Mouse (Mus musculus): ENCODE measurements around the gene Prpf40b. TPM values are rescaled to one million over a fixed set of nuclear protein-coding genes. Genes with fewer than 3 reads are reported as not detected.

Prpf40b gene
- total and polyA plus RNA-seq, 2 experiments, result 7.9 to 27.9 TPM

- Histone ChIP-seq H3K79me2 (ENCODE audit: control insufficient read depth, insufficient read depth, low read length) (no peaks in the 10 kb centered on the region), H3K9ac (ENCODE audit: low read depth, low read length) (no peak overlapping the region), H3K36me3 (ENCODE audit: control insufficient read depth, insufficient read depth, low read length) (peaks cover 4% of the 10 kb centered on the region; the same call in 1 of the 2 replicates), H3K4me1 (ENCODE audit: control insufficient read depth, insufficient read depth, low read length) (peaks cover 2% of the 10 kb centered on the region; the same call in 1 of the 2 replicates), H3K4me3 (ENCODE audit: insufficient read depth, low read depth, low read length) (no peak overlapping the region), H3K27me3 (ENCODE audit: control insufficient read depth, insufficient read depth, low read length) (no peaks in the 10 kb centered on the region), H3K27ac (replicated peaks; ENCODE audit: insufficient read depth, low read depth, low read length) (peak overlapping the region; percentile 11; the same call in 1 of the 2 replicates)
- 82% methylated on average over 16 of the region's 16 CpGs for WGBS
- peak; percentile 37 for DNase-seq (ENCODE audit: extremely low read depth, low read depth, low spot score)
- TF ChIP-seq POLR2A (IDR thresholded peaks at IDR 0.05; ENCODE audit: extremely low read depth, insufficient read depth, low read length) (no peak), CTCF (IDR thresholded peaks at IDR 0.05; ENCODE audit: low read depth, low read length) (peak; percentile 76)
These were observed 21.7 kb downstream of the Prpf40b start for GRCm38 (mm10) chr15:99316314-99317266.

DNA sequence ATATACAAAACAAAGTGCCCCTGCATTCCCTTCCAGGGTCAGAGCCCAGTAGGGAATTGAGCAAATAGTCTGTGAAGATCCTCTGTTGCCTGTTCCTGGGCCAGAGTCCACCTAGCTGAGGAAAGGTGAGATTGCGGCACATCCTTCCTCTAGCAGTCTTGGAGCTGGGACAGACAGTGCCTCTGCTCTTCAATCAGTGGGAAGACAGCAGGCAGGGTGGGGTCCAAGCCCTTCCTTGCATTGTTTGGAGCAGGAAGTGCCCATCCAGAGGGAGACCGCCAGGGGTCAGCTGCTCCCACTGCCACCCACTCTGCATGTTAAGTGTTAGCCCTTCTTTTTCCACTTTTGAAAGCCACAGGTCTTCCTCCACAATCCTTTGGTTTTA is 22.4 kb downstream of the Prpf40b start:
- 70% methylated on average over 2 of the region's 2 CpGs for WGBS
- Histone ChIP-seq H3K4me1 (ENCODE audit: control insufficient read depth, insufficient read depth, low read length) (peaks cover 2% of the 10 kb centered on the region; the same call in 1 of the 2 replicates), H3K4me3 (ENCODE audit: insufficient read depth, low read depth, low read length) (no peak overlapping the region), H3K27ac (replicated peaks; ENCODE audit: insufficient read depth, low read depth, low read length) (peak overlapping the region; percentile 32), H3K36me3 (ENCODE audit: control insufficient read depth, insufficient read depth, low read length) (peaks cover 1% of the 10 kb centered on the region; the same call in 1 of the 2 replicates), H3K79me2 (ENCODE audit: control insufficient read depth, insufficient read depth, low read length) (no peaks in the 10 kb centered on the region), H3K9ac (ENCODE audit: low read depth, low read length) (no peak overlapping the region), H3K27me3 (ENCODE audit: control insufficient read depth, insufficient read depth, low read length) (no peaks in the 10 kb centered on the region)
- TF ChIP-seq CTCF (IDR thresholded peaks at IDR 0.05; ENCODE audit: low read depth, low read length) (peak; percentile 24; the same call in 1 of the 2 replicates), POLR2A (IDR thresholded peaks at IDR 0.05; ENCODE audit: extremely low read depth, insufficient read depth, low read length) (no peak)
- no peak for DNase-seq (ENCODE audit: extremely low read depth, low read depth, low spot score)

GRCm38 (mm10) chr15:99318071-99318470 is 23.2 kb downstream of the Prpf40b start:
- Histone ChIP-seq H3K36me3 (ENCODE audit: control insufficient read depth, insufficient read depth, low read length) (no peaks in the 10 kb centered on the region), H3K4me3 (ENCODE audit: insufficient read depth, low read depth, low read length) (no peak overlapping the region), H3K9ac (ENCODE audit: low read depth, low read length) (no peak overlapping the region), H3K27ac (replicated peaks; ENCODE audit: insufficient read depth, low read depth, low read length) (peak overlapping the region; percentile 32), H3K79me2 (ENCODE audit: control insufficient read depth, insufficient read depth, low read length) (no peaks in the 10 kb centered on the region), H3K4me1 (ENCODE audit: control insufficient read depth, insufficient read depth, low read length) (peaks cover 2% of the 10 kb centered on the region; the same call in 1 of the 2 replicates), H3K27me3 (ENCODE audit: control insufficient read depth, insufficient read depth, low read length) (no peaks in the 10 kb centered on the region)
- no peak for DNase-seq (ENCODE audit: extremely low read depth, low read depth, low spot score)
- TF ChIP-seq POLR2A (IDR thresholded peaks at IDR 0.05; ENCODE audit: extremely low read depth, insufficient read depth, low read length), result no peak
- no peak for TF ChIP-seq CTCF (IDR thresholded peaks at IDR 0.05; ENCODE audit: low read depth, low read length)
- 90% methylated on average over 6 of the region's 6 CpGs for WGBS

DNA sequence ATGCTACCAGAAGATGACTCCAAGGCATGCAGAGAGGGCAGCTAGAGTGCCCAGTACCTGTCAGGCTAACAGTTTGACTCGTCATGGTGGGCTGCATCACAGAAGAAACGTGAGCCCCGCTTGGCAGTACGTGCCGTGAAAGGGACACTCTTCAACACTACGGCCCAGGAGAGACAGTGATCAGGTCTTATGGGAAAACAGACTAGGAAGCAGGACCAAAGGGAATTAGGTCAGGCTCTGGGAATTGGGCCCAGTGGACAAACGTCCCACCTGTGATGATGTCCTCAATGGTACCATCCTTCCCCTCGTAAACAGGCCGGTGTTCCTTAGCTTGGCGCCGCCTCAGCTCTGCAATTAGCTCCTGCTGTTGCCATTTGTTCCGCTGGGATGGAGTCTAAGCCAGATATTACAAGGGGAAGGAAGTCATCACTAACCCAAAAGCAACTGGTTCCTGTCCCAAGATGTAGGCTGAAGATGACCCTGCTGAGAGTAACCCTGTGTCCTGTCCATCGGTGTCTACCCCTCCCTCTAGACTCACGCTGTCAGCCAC is 24.0 kb downstream of the Prpf40b start:
- 0 out of 2 replicates have a peak overlapping the region, but pooled peaks have one; percentile 2 for H3K27ac ChIP-seq (replicated peaks; ENCODE audit: insufficient read depth, low read depth, low read length)
- TF ChIP-seq POLR2A (IDR thresholded peaks at IDR 0.05; ENCODE audit: extremely low read depth, insufficient read depth, low read length) (no peak), CTCF (IDR thresholded peaks at IDR 0.05; ENCODE audit: low read depth, low read length) (no peak)
- H3K79me2 ChIP-seq (ENCODE audit: control insufficient read depth, insufficient read depth, low read length), result no peaks in the 10 kb centered on the region
- 75% methylated on average over 14 of the region's 14 CpGs for WGBS
- H3K4me1 ChIP-seq (ENCODE audit: control insufficient read depth, insufficient read depth, low read length), result peaks cover 2% of the 10 kb centered on the region; the same call in 1 of the 2 replicates
- DNase-seq (ENCODE audit: extremely low read depth, low read depth, low spot score), result no peak
- H3K36me3 ChIP-seq (ENCODE audit: control insufficient read depth, insufficient read depth, low read length), result no peaks in the 10 kb centered on the region
- no peak overlapping the region for H3K4me3 ChIP-seq (ENCODE audit: insufficient read depth, low read depth, low read length)
- no peaks in the 10 kb centered on the region for H3K27me3 ChIP-seq (ENCODE audit: control insufficient read depth, insufficient read depth, low read length)
- H3K9ac ChIP-seq (ENCODE audit: low read depth, low read length), result no peak overlapping the region

DNA sequence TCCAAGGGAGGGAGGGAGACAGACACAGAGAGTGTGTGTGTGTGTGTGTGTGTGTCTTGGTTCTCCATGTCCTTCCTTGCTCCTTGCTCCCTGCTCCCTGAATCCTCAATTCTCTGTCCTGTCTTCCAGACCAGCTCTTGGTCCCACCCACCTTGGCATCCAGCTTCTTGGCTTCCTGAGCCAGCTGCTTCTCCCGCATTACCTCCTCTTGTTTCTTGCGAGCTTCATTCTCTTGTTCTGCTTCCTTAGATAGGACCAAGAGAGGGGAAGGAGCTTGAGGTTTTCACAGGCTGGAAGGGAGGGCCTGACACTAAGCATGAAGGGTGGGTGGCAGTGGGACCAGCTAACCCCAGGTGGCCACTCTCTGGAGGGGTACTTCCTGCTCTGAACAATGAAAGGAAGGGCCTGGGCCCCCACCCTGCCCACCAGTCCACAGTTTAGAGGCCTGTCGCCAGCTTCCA is 24.6 kb downstream of the Prpf40b start:
- no peaks in the 10 kb centered on the region for H3K36me3 ChIP-seq (ENCODE audit: control insufficient read depth, insufficient read depth, low read length)

More for the DNA sequence above, 24.6 kb downstream of the Prpf40b start:
- Histone ChIP-seq H3K79me2 (ENCODE audit: control insufficient read depth, insufficient read depth, low read length) (no peaks in the 10 kb centered on the region), H3K27ac (replicated peaks; ENCODE audit: insufficient read depth, low read depth, low read length) (peak overlapping the region; percentile 10; the same call in 1 of the 2 replicates), H3K27me3 (ENCODE audit: control insufficient read depth, insufficient read depth, low read length) (no peaks in the 10 kb centered on the region), H3K4me3 (ENCODE audit: insufficient read depth, low read depth, low read length) (no peak overlapping the region), H3K9ac (ENCODE audit: low read depth, low read length) (no peak overlapping the region), H3K4me1 (ENCODE audit: control insufficient read depth, insufficient read depth, low read length) (peaks cover 2% of the 10 kb centered on the region; the same call in 1 of the 2 replicates)
- TF ChIP-seq CTCF (IDR thresholded peaks at IDR 0.05; ENCODE audit: low read depth, low read length), result no peak
- TF ChIP-seq POLR2A (IDR thresholded peaks at IDR 0.05; ENCODE audit: extremely low read depth, insufficient read depth, low read length), result no peak
- WGBS, result 76% methylated on average over 3 of the region's 3 CpGs
- DNase-seq (ENCODE audit: extremely low read depth, low read depth, low spot score), result no peak

Measured in liver, adult 2 months (tissue).